Mouse (Mus musculus): Measurements from ENCODE around the gene Wipi1. TPM values are rescaled to one million over a fixed set of nuclear protein-coding genes. Genes with fewer than 3 reads are reported as not detected.

Gene Wipi1
- 54.5 and 57.0 TPM in 2 replicates for polyA plus RNA-seq (2012; rRNA removed; ENCODE audit: low replicate concordance)

GRCm38 (mm10) chr11:109611303-109612149 lies at the start of gene Wipi1:
Wipi1 (minus strand) TSS chr11:109611967.

GRCm38 (mm10) chr11:109649206-109649605 lies 37.4 kb upstream of the Wipi1 start, which contains the start of gene Prkar1a:
Prkar1a (plus strand) TSS chr11:109649405.

Other genes with a start within 250 kb of the Wipi1 start
- gene Gna13, start 249.1 kb downstream of the Wipi1 start, polyA plus RNA-seq (2012; rRNA removed; ENCODE audit: low replicate concordance) = 21.3 and 26.6 TPM in 2 replicates
- not detected in 2 replicates for gene 9930022D16Rik, start 198.1 kb downstream of the Wipi1 start, polyA plus RNA-seq (2012; rRNA removed; ENCODE audit: low replicate concordance)
- gene Amz2, start 186.0 kb downstream of the Wipi1 start, polyA plus RNA-seq (2012; rRNA removed; ENCODE audit: low replicate concordance) = 56.4 and 57.5 TPM in 2 replicates
- gene Arsg, start 138.6 kb downstream of the Wipi1 start, polyA plus RNA-seq (2012; rRNA removed; ENCODE audit: low replicate concordance) = 6.2 and 12.4 TPM in 2 replicates
- 1.2 and 4.3 TPM in 2 replicates for gene Slc16a6, start 138.4 kb downstream of the Wipi1 start, polyA plus RNA-seq (2012; rRNA removed; ENCODE audit: low replicate concordance)
- gene Prkar1a, start 37.4 kb upstream of the Wipi1 start, polyA plus RNA-seq (2012; rRNA removed; ENCODE audit: low replicate concordance) = 79.0 and 118 TPM in 2 replicates
- gene Fam20a, start 110.3 kb upstream of the Wipi1 start, polyA plus RNA-seq (2012; rRNA removed; ENCODE audit: low replicate concordance) = 20.9 and 21.8 TPM in 2 replicates
- gene 1700012B07Rik, start 216.1 kb upstream of the Wipi1 start, polyA plus RNA-seq (2012; rRNA removed; ENCODE audit: low replicate concordance) = not detected in 2 replicates